Mouse (Mus musculus): ENCODE measurements around the gene Lmtk3. TPM values are rescaled to one million over a fixed set of nuclear protein-coding genes. Genes with fewer than 3 reads are reported as not detected.

Lmtk3 gene
- total RNA-seq, 2 experiments from 2014 or later = 274 to 289 TPM

- no peak for DNase-seq (ENCODE audit: low spot score in 2 of 2)
Observed at GRCm38 (mm10) chr7:45805941-45806340, 22.4 kb downstream of the Lmtk3 start.

- no peak for DNase-seq (ENCODE audit: low spot score in 2 of 2)
Observed at GRCm38 (mm10) chr7:45808471-45808870, 24.9 kb downstream of the Lmtk3 start.

- DNase-seq (ENCODE audit: low spot score in 2 of 2) = no peak
Observed at GRCm38 (mm10) chr7:45809276-45810075, 25.9 kb downstream of the Lmtk3 start.

- DNase-seq (ENCODE audit: low spot score in 2 of 2) = no peak
Observed at GRCm38 (mm10) chr7:45812921-45813320, 29.4 kb downstream of the Lmtk3 start.

- DNase-seq (ENCODE audit: low spot score in 2 of 2) = peak; percentile 99 to 100
Observed at GRCm38 (mm10) chr7:45813787-45814779, 30.5 kb downstream of the Lmtk3 start, which contains the start of gene Cyth2. TSS of gene Cyth2 (minus strand) at chr7:45814581.

GRCm38 (mm10) chr7:45814841-45815240 is 31.3 kb downstream of the Lmtk3 start:
- DNase-seq (ENCODE audit: low spot score in 2 of 2) = no peak

GRCm38 (mm10) chr7:45815323-45815983 is 31.9 kb downstream of the Lmtk3 start:
- DNase-seq (ENCODE audit: low spot score in 2 of 2) = no peak

- no peak for DNase-seq (ENCODE audit: low spot score in 2 of 2)
Observed at GRCm38 (mm10) chr7:45815984-45816351, 32.4 kb downstream of the Lmtk3 start.

- no peak for DNase-seq (ENCODE audit: low spot score in 2 of 2)
Observed at GRCm38 (mm10) chr7:45819843-45820242, 36.3 kb downstream of the Lmtk3 start.

GRCm38 (mm10) chr7:45820913-45821312 is 37.4 kb downstream of the Lmtk3 start:
- DNase-seq (ENCODE audit: low spot score in 2 of 2) = no peak

GRCm38 (mm10) chr7:45824598-45824997 is 41.1 kb downstream of the Lmtk3 start, which contains the start of gene Kcnj14:
TSS of gene Kcnj14 (minus strand) at chr7:45824782.
- DNase-seq (ENCODE audit: low spot score in 2 of 2) = no peak

GRCm38 (mm10) chr7:45826631-45827030 is 43.1 kb downstream of the Lmtk3 start:
- DNase-seq (ENCODE audit: low spot score in 2 of 2) = no peak

- DNase-seq (ENCODE audit: low spot score in 2 of 2) = peak; percentile 82 to 90
Observed at GRCm38 (mm10) chr7:45830427-45831127, 47.0 kb downstream of the Lmtk3 start, which contains the start of gene Grwd1. TSS of gene Grwd1 (minus strand) at chr7:45830944.

- no peak for DNase-seq (ENCODE audit: low spot score in 2 of 2)
Observed at GRCm38 (mm10) chr7:45831128-45831525, 47.6 kb downstream of the Lmtk3 start.

GRCm38 (mm10) chr7:45832428-45832827 is 48.9 kb downstream of the Lmtk3 start:
- no peak for DNase-seq (ENCODE audit: low spot score in 2 of 2)

GRCm38 (mm10) chr7:45833148-45833790 is 49.7 kb downstream of the Lmtk3 start:
- DNase-seq (ENCODE audit: low spot score in 2 of 2) = no peak

GRCm38 (mm10) chr7:45833924-45834323 is 50.4 kb downstream of the Lmtk3 start:
- no peak for DNase-seq (ENCODE audit: low spot score in 2 of 2)

GRCm38 (mm10) chr7:45842950-45843744 is 59.6 kb downstream of the Lmtk3 start:
- DNase-seq (ENCODE audit: low spot score in 2 of 2) = no peak

- no peak for DNase-seq (ENCODE audit: low spot score in 2 of 2)
Observed at GRCm38 (mm10) chr7:45848447-45849027, 65.0 kb downstream of the Lmtk3 start.

Measured in layer of hippocampus, adult 18-20 months (tissue).